Mouse (Mus musculus) bone marrow, adult 2 months (tissue): Measurements from ENCODE around the gene Snapc1. TPM values are rescaled to one million over a fixed set of nuclear protein-coding genes. Genes with fewer than 3 reads are reported as not detected.
A peak's percentile ranks its signal among the peaks of the same experiment; 100 is the strongest.

ENCODE experiments used
- H3K27ac ChIP-seq: fragments of 200-500 bp; 2 replicates; pipeline ENCODE4 v1.5.1; 2012; ENCODE audit warnings: low read depth, mild to moderate bottlenecking, control low read depth, inconsistent platforms, low read length; ENCODE audit not compliant: control insufficient read depth, poor library complexity, insufficient read depth
- H3K4me1 ChIP-seq: fragments of 200-500 bp; 2 replicates; pipeline ENCODE4 v1.6.1; 2011; ENCODE audit warnings: low read length; ENCODE audit not compliant: control insufficient read depth, insufficient read depth
- H3K4me3 ChIP-seq: fragments of 200-500 bp; replicated peaks from 2 replicates; pipeline ENCODE3; 2011; ENCODE audit warnings: mild to moderate bottlenecking, low read depth, low read length, control low read depth; ENCODE audit not compliant: control insufficient read depth
- CTCF ChIP-seq: fragments of 200-500 bp; IDR thresholded peaks from 2 replicates; pipeline ENCODE4 v1.5.1; 2011; ENCODE audit warnings: low read length, control low read depth; ENCODE audit not compliant: control insufficient read depth, insufficient read depth
- POLR2A ChIP-seq: fragments of 200-500 bp; IDR thresholded peaks from 2 replicates; pipeline ENCODE4 v1.6.1; 2011; ENCODE audit warnings: low read depth, mild to moderate bottlenecking, control low read depth, low read length, borderline replicate concordance; ENCODE audit not compliant: control insufficient read depth
- WGBS: fragments of 180-500 bp; shearing (Covaris S2); methylation state at CpG from one replicate; pipeline ENCODE4 v1.1.7; 2018; 5-methylcytosine and 5-hydroxymethylcytosine counted together
- polyA plus RNA-seq: library from polyadenylated mRNA; stranded (reverse); fragments of >200 nt; gene quantifications from 2 replicates; pipeline ENCODE4 v1.2.4, GENCODE M21; 2011; ENCODE audit warnings: low replicate concordance; ENCODE audit not compliant: missing spikeins, insufficient read depth, insufficient read length

Snapc1 gene
- 4.5 and 8.0 TPM in 2 replicates for polyA plus RNA-seq

DNA sequence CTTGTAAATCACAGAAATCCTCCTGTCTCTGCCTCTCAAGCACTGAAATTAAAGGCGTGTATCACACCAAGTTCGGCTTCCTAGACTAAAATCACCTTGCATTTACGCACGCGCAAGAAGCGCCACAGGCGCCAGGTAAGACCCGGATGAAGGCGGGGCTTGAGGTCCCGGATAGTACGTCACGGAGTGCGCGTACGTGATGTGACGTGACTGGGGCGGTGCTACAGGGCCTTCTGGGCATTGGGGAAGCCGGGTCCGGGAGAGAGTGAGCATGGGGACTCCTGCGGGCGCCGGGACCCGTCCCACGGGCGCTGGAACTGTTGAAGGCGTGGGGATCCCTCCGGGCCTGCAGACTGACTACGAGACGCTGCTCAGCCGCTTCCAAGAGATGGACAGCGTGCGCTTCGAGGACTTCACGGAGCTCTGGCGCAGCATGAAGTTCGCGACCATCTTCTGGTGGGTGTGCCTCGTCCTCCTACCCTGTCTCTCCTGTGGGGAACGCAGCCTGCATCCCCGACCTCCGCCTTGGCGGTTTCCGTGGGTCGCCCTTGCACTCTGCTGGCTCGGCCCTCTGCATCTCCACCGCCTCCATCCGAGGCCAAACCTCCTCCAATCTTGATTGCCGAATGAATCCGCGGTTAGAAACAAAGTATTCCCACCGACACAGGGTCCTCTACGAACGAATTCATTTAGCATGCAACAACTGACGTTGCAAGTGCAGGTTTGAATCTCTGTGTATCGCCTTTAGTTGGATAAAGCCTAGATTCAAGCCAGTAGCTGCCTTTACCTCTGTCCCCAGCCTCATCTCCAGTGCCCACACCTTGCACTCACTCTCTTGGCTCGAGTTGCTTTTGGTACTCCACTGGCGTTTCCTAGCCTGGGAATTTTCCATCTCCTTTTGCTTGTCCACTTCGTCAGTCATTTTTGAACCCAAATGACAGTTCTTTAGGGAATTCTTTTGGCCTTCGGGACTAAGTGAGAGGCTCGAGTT lies at the start of gene Snapc1:
TSS of gene Snapc1 (plus strand) at position 191 of the 991 bp plus-strand sequence.
- peak within 1 kb of the TSS; percentile 27; the same call in 1 of the 2 replicates for H3K27ac ChIP-seq
- H3K4me3 ChIP-seq, result peak within 1 kb of the TSS; percentile 97
- 1% methylated on average over 59 of the region's 60 CpGs for WGBS
- TF ChIP-seq POLR2A (peak; percentile 63; the same call in 1 of the 2 replicates), CTCF (no peak)
- H3K4me1 ChIP-seq, result peaks cover 1% of the 10 kb centered on the region; the same call in 1 of the 2 replicates

DNA sequence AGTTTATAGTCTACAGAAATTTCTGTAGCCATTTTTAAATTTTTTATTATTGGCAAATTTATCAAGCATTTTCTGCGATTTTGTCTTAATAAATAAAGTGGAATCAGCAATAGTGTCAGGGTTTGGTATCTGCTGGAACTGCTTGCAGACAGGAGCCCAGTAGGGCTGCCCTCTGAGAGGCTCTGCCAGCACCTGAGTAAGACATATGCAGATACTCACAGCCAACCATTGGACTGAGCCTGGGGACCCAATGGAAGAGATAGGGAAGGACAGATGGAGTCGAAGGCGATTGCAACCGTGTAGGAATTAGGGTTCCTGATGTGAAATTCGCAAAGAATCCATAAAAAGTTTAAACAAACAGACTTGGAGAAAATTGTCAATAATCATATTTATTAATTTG lies 45.8 kb upstream of the Snapc1 start:
- no peaks in the 10 kb centered on the region for H3K4me1 ChIP-seq
- H3K27ac ChIP-seq, result no peak overlapping the region
- no peak for TF ChIP-seq CTCF
- no peak for TF ChIP-seq POLR2A
- H3K4me3 ChIP-seq, result no peak overlapping the region
- WGBS, result 85% methylated on average over 5 of the region's 5 CpGs

DNA sequence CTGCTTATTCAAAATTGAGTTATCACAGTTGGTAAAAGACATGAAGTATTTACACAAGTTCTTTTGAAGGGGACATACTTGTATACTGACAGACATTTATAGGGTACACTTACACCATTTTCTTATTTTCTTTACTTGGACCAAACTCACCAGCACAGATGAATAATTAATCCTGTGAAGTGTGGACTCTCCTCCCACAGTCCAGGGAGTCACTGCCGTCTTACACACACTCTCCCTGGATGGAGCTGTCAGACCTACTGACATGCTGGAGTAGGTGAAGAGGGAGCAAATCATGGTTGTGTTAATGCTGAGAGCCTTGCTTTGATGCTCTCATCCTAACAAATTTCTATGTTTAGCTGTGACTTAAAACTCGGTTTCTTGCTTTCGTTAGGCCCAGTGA lies 34.0 kb upstream of the Snapc1 start:
- no peak overlapping the region for H3K4me3 ChIP-seq
- no peaks in the 10 kb centered on the region for H3K4me1 ChIP-seq
- no peak overlapping the region for H3K27ac ChIP-seq
- TF ChIP-seq CTCF (no peak), POLR2A (no peak)
- WGBS, result 91% methylated on average over 3 of the region's 3 CpGs

DNA sequence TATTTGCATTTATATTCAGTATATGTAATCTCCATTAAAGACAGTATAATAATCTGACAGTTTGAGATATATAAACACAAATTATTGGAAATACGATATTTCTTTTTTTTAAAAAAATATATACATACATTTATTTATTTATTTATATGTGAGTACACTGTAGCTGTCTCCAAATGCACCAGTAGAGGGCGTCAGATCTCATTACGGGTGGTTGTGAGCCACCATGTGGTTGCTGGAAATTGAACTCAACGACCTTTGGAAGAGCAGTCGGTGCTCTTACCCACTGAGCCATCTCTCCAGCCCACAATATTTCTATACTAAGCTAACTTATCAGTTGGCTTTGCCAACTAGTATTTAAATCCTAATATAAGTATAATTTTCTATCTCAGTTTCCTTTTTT lies 33.0 kb upstream of the Snapc1 start:
- 35% methylated on average over 5 of the region's 5 CpGs for WGBS
- TF ChIP-seq POLR2A, result no peak
- peak; percentile 23; the same call in 1 of the 2 replicates for TF ChIP-seq CTCF
- Histone ChIP-seq H3K4me3 (no peak overlapping the region), H3K4me1 (no peaks in the 10 kb centered on the region), H3K27ac (no peak overlapping the region)

DNA sequence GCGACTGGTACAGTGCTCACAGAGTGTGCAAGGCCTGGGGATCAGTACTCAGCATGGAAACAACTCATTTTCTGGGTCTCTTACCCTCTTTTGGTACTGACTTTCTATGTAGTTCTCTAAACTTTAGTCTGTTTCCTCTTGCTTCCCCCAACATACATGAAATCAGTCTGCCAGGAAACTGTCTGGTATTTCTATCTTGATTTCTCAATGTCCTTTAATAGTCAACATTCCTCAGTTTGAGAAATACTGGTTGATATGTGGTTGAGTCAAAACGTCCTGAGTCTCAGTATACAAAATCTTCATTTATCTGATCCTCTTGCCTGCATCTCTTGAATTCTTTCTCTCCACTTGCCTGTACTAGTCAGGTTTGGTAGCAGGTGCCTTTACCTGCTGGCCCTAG lies 29.8 kb upstream of the Snapc1 start:
- 48% methylated on average over 2 of the region's 2 CpGs for WGBS
- H3K4me3 ChIP-seq, result no peak overlapping the region
- no peaks in the 10 kb centered on the region for H3K4me1 ChIP-seq
- no peak for TF ChIP-seq CTCF
- TF ChIP-seq POLR2A, result no peak
- no peak overlapping the region for H3K27ac ChIP-seq

DNA sequence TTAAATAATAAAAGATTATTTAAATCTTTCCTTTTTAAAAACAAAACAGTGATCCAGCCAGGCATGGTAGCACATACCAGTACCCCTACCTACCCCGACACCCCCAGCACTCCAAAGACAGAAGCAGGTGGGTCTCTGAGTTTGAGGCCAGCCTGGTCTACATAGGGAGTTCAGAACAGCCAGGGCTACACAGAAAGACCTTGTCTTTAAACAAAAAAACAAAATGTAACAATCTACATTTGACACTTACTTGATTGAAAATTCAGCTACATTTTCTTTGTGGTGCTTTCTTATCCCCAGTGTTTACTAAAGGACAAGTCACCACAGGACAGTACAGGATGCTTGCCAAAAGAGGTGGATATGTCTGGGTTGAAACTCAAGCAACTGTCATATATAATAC lies 26.9 kb upstream of the Snapc1 start, which contains the start of gene Gm49321:
TSS of gene Gm49321 (plus strand) at position 301 of the 400 bp plus-strand sequence.
- 83% methylated on average over 1 of the region's 1 CpGs for WGBS
- TF ChIP-seq CTCF (no peak), POLR2A (no peak)
- no peaks in the 10 kb centered on the region for H3K4me1 ChIP-seq

DNA sequence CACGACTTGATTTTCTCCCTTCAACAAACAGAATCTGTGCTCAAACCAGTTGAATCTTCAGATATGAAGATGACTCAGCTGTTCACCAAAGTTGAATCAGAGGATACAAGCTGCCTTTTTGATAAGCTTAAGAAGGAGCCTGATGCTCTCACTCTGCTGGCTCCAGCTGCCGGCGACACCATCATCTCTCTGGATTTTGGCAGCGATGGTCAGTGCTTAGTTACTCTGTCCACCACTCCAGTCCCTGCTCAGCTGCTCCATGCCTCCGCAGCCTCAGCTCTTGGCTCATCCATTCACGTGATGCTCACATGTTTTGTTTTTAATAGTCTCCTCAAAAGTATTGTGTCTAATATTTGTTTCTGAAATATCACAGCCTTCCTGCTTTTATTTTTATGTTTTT lies 24.7 kb upstream of the Snapc1 start:
- 86% methylated on average over 6 of the region's 6 CpGs for WGBS
- no peaks in the 10 kb centered on the region for H3K4me1 ChIP-seq
- TF ChIP-seq CTCF, result no peak
- TF ChIP-seq POLR2A, result no peak
- H3K4me3 ChIP-seq, result no peak overlapping the region
- H3K27ac ChIP-seq, result no peak overlapping the region

More for the DNA sequence above, 26.9 kb upstream of the Snapc1 start, which contains the start of gene Gm49321:
- Histone ChIP-seq H3K27ac (no peak within 1 kb of the TSS), H3K4me3 (no peak within 1 kb of the TSS)

DNA sequence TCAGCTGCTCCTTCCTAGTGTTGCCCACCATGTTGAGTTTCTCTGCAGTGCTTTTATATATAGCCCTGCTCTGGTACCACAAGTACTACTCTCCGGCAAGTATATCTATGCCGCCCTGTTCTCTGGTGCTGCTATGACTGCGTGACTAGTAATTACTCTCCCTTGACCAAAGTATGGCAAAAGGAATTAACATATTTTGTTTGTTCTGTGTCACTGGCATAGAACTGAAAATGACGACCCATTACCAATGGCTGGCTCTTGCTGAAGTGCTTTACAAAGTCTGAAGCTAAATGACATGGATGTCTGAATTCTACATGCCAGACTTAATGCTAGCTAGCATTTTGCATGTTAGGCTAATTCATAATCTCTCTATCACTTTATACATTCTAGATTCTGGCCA lies 15.9 kb upstream of the Snapc1 start:
- Histone ChIP-seq H3K4me3 (no peak overlapping the region), H3K27ac (no peak overlapping the region), H3K4me1 (no peaks in the 10 kb centered on the region; the same call in 1 of the 2 replicates)
- no peak for TF ChIP-seq CTCF
- TF ChIP-seq POLR2A, result no peak
- 92% methylated on average over 4 of the region's 4 CpGs for WGBS

DNA sequence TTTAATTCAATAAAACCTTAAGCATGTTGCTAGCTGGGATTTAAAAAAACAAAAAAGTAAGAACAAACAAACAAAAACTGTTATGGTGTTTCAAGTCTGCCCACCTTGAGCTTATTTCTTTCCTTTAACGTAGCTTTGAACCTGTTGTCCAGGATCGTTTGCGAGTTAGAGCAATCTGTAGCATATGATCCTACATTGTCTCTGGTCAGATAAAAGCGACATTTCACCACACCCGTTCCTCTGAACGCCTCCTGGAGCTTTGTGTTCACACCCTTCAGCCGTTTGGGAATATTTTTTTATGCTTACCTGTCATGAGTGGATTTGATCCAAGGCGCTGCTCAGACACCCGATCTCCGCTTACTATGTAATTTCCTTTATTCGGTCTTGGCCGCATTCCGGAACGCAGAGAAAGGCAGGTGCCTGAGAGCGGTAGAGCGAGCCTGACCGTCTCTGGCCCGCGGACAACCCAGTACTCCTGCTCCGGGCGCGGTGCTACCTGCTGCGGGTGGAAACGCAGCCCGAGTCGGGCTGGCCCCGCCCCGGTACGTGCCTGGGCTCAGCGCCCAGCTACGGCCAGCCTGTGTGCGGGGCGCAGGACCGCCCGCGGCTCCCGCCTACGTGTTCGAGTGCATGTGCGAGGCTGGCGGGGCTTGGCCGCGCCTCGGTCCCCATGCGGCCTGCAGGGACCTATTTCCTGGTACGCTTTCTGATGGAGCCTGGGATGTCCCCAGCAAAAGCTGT lies 14.8 kb upstream of the Snapc1 start:
- Histone ChIP-seq H3K27ac (no peak overlapping the region; the same call in 1 of the 2 replicates), H3K4me1 (no peaks in the 10 kb centered on the region; the same call in 1 of the 2 replicates), H3K4me3 (no peak overlapping the region)
- no peak for TF ChIP-seq POLR2A
- no peak for TF ChIP-seq CTCF
- WGBS, result 13% methylated on average over 46 of the region's 46 CpGs
